Mouse (Mus musculus) forelimb bud, embryonic 11.5 days (tissue): ENCODE measurements around the gene Tnfrsf17.
"Not testable (repeated sequence)": the region's sequence is repeated elsewhere in the genome, so short reads cannot be mapped to it uniquely, and the experiment has no call there.

Source experiments
- DNase-seq: peaks from one replicate; pipeline ENCODE4 v3.0.0-alpha.2; 2012; ENCODE audit warnings: low read depth, low spot score

Gene Tnfrsf17

GRCm38 (mm10) chr16:11331030-11331429 lies 17.4 kb downstream of the Tnfrsf17 start:
- no peak for DNase-seq

DNA sequence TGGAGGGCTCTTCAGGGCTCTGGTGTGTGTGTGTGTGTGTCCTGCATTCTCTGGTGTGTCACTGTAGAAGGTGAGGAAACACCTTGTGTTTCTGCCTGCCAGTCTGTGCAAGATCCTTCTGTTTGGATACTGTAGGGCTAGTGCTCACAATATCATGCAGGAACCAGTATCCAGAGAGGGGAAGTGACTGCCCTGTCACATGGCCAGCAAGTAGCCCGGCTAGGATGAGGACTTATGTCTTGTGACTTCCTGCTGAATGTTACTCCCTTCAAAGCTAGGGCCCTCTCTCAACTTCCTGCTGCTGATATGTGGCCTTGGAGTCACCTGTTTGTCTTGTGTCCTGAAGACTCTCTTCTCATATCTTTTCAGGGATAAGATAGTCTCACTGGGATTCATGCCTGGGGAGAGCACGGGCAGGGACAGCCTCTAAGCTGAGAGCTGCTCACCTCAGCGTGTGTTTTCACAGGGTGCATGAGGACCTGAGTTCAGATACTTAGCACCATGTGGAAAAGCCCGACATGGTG lies 29.7 kb downstream of the Tnfrsf17 start:
- DNase-seq: no peak

GRCm38 (mm10) chr16:11351903-11352302 lies 38.3 kb downstream of the Tnfrsf17 start:
- no peak for DNase-seq

DNA sequence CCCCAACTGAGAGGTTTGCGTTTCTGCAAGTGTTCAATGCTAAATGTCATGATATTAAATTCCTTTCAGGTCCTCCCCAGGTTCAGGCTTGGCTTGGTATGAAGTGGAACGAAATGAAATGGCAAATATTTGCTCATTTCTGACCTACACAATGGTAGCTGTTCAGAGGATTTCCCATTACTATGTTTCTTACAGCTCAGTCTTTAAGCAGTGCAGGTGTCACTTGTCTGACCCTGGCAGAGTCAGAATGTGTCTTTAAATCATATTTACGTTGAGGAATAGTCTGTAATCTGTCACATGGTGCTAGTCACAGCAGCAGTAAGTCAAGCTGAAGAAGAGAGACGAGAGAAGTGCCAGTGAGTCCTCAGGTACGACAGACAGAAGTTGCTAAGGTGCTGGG lies 45.6 kb downstream of the Tnfrsf17 start:
- DNase-seq: no peak

DNA sequence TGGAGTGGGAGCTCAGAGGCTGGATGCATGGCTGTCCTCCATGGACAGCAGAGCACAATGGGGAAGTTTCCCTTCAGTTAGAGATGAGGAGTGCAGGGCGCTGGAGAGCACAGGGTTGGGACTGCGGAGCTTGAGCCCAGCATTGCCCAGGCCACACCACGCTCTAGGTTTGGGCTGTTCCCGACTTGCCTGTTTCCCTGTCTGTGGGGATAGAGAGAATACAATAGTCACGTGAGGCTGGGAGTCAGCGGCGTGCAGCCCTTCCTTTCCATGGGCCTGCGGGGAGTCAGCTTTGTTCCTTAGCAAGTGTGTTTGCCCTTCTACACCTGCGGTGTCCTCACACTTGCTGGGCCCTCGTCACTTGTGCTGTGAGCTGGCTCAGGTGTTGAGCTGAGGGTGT lies 46.3 kb downstream of the Tnfrsf17 start:
- DNase-seq: no peak

DNA sequence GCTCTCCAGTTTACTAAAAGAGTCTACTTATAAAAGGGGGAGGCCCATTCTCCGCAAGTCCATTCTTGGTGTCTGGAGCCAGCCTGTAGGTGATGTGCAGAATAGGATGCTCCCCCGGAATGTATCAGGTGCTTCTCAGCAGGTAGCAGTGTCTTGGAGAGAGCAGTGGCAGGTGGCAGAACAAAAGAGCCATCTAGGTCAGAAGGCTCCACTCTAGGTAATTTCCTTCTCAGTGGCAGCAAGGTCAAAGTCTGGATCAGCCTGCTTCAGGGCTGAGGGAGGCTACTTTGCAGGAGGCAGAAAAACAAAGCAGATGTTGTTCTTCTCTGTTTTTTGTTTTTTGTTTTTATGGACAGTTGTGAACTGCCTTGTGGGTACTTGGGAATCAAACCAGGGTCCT lies 47.0 kb downstream of the Tnfrsf17 start:
- not testable (repeated sequence) for DNase-seq

- no peak for DNase-seq
Measured at GRCm38 (mm10) chr16:11365626-11366025, 52.0 kb downstream of the Tnfrsf17 start.

DNA sequence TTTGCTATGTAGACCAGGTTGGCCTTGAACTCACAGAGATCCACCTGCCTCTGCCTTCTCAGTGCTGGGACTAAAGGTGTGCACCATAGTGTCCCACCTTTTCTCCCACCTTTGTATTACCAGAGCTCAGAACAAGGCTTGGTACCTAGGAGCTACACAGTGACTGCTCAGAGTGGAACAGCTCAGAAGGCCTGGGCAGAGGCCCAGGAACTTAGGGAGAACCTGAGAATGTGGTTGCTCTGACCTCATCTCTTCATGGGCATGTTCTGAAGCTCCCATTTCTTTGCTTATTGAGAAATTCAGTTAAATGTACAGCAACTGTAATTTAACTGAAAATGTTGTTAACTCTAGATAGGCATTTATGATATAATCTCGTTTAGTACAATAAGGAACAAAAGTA lies 53.2 kb downstream of the Tnfrsf17 start:
- DNase-seq: no peak

GRCm38 (mm10) chr16:11368412-11368811 lies 54.8 kb downstream of the Tnfrsf17 start:
- DNase-seq: no peak

- DNase-seq: no peak
Measured at GRCm38 (mm10) chr16:11369162-11369561, 55.5 kb downstream of the Tnfrsf17 start.

DNA sequence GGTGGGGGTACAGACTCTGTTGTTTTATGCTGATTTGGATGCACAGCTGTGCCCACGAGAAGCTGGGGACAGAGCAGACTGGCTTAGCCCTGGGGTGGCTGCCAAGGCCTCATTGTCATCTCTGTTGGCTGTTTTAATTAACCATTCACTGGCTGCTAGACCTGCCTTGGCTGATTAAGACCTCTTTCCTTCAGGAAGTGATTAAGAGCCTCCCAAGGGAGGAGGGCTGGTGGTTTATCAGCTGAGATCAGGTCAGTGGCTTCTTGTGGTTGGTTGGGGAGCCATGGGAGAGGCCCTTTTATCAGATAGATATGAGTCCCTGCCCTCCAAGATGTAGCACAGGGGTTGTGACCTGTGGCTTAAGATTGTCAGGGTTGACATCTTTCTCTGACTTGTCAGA lies 56.0 kb downstream of the Tnfrsf17 start:
- DNase-seq: no peak
